Comparison of ENCODE assay signal across 10 mouse cellular contexts in the genomic region with DNA sequence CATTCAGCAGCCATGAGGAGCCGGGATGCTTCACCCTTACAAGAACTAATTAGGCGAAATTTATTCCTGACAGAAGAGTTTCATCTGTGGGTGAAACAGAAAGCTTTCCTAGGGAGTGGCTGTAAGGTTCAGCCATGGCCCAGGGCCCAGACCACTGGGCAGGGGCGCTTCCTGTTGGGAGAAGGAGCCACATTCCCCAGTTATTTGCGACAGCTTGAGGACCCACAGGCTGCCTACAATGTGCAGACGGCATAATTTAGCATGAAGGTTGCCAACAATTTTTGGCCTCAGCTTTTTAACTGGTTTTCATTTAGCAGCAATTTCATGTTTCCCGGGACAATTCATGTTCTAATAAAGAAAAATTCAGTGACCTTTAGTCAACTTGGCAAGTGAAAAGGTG.
DNase-seq lines count a peak whose midpoint lies in the region; ATAC-seq lines count a peak whose summit lies in the region.
"Had no signal": no experiment of that assay in that cellular context is flagged by ENCODE, and none has a peak within 500 bp of the region (broad histone marks: within the 10 kb centered on the region; RNA-seq: fewer than 3 reads in every experiment).

No protein-coding gene starts in this region.

- intact Hi-C loops in left cerebral cortex, postnatal 4 days (cut with DNase I): no loop called here

- no peak for ATAC-seq in activated CD4-positive, CD25-positive, alpha-beta regulatory T cell, adult 4 months
- ATAC-seq: hindbrain, embryonic 16.5 days; midbrain, embryonic 16.5 days had no signal

- peak; percentile 3 for DNase-seq in cerebellum, adult 9-11 months
- DNase-seq in cerebellum, postnatal 4 days (ENCODE audit: low spot score in 2 of 2): no peak
- DNase-seq in left cerebral cortex, postnatal 4 days: peak; percentile 35
- no peak for DNase-seq in left cerebral cortex, adult 18-20 months (ENCODE audit: low spot score in 2 of 2)
- peak; percentile 13 for DNase-seq in gastrocnemius, postnatal 10 days
- peak; percentile 6 for DNase-seq in lung, postnatal 36 days
- no peak for DNase-seq in right cerebral cortex, postnatal 14 days

Comparison
In these comparisons a context has a peak if more than half of its experiments do, and no peak if none do; other contexts are left out.
1. DNase-seq: peak in cerebellum, adult 9-11 months (single experiment), left cerebral cortex, postnatal 4 days (single experiment), gastrocnemius, postnatal 10 days (single experiment) and lung, postnatal 36 days (single experiment); none in cerebellum, postnatal 4 days (0 of 2), left cerebral cortex, adult 18-20 months (0 of 2) and right cerebral cortex, postnatal 14 days (single experiment).